Mouse (Mus musculus) right cerebral cortex, adult 2 months (tissue): ENCODE results near the gene Gna13.

Experiments used
- DNase-seq, 2 experiments: peaks; one replicate each; pipeline ENCODE4 v3.0.0; 2021 to 2022; ENCODE audit warnings: low spot score in 2 of 2

Gene Gna13

GRCm38 (mm10) chr11:109375412-109375811 lies 12.8 kb downstream of the Gna13 start:
- DNase-seq: no peak

DNA sequence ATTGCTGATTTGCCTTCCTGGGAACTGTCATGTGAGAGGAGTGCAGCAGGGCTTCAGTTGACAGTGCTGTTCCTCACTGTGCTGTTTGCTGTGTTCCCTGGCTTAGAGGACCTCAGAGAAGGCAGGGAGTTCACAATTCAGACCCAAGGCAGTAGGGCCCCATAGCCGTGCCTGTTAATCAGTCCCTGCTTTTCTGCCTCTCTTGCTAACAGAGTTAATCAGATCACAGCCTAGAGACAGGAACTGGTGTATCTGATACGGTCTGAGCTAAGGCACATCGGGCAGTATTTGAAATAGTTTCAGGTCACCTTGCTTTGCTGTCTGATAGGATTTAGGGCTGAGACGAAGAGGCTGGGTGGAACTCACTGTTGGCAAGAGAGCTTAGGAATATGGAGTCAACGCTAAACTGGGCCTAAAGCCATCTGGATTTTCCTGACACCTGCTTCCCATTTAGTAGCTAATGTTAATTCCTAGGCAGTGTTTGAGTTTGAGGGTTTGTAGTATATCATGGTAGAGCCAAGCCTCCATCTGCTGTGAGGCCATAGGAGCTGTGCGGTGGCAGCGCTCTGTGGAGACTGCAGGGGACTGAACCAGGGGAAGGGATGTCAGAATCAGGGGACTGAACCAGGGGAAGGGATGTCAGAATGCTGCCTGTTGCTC lies 14.0 kb downstream of the Gna13 start:
- DNase-seq: no peak

GRCm38 (mm10) chr11:109377477-109377876 lies 14.8 kb downstream of the Gna13 start:
- DNase-seq: no peak

DNA sequence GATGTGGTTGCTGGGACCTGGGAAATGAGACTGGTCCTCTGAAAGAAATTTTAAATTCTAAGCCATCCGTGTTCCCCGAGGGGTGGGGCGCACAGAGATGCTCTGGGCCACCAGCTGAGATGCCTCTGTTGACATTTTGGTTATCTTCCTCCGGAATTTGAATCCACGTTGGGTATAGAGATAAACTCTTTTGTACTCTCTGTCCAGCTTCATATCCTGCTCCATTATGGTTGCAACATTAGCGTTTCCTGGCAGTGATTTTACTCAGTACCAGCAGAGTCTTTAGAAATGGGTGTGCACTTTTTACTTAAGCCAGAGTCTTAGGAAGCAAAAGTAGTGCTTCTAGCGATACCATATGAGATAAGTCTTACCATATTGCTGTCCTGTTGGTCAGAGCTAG lies 15.4 kb downstream of the Gna13 start:
- no peak for DNase-seq

DNA sequence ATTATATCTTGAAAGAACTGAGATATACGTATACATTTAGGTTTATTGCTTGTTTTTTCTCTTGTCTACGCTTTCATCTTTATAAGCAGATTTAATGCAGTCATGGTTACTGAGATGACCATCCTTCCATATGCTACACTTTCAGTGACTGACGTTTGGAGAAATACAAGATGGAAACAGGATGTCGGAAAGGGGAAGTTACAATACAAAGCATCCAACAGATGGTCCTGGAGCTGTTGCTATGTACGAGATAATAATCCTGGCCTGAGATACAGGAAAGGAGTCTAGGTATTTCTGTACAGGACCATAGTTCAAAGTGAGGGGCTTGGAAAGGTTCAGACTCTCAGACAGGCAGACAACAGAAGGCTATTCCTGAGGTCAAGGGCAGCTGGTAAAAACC lies 18.0 kb downstream of the Gna13 start:
- no peak for DNase-seq

GRCm38 (mm10) chr11:109385296-109385695 lies 22.7 kb downstream of the Gna13 start:
- no peak for DNase-seq

DNA sequence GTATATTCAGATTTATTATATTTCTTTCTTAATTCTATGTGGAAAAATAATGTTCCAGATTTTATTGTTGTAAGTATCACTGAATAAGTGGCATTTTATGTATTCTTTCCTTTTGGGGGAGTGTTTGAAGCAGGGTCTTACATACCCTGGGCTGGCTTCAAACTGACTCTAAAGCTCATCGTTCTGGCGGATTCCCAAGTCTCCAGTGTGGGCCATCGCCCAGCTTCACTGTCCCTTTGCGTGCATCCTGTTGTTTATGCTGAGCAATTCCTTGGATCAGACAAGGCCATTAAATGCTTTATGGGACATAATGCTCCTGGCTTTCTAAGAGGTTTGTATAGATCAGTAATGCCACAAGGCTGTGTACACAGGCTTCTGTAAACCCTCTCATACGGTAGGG lies 26.4 kb downstream of the Gna13 start:
- DNase-seq: no peak

GRCm38 (mm10) chr11:109391200-109391599 lies 28.6 kb downstream of the Gna13 start:
- no peak for DNase-seq

GRCm38 (mm10) chr11:109391760-109392159 lies 29.1 kb downstream of the Gna13 start:
- no peak for DNase-seq

DNA sequence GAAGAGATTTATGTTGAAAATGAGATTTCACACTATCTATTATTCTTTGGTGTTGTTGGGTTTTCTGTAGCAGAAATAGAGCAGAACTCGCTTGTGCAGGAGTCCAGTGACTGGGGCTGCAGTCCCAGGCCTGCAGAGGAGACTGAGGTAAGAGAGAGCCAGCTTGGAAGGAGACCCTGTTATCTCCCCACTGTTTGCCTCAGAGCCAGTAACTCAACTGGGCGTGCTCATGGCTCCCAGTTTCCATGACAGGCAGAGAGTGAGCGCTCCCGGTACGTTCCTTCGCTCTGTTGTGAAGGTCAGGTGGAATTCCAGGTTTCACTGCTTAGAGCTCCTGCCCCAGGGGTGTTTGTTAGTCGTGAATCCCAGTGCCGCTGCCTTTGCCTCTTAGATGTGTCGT lies 30.0 kb downstream of the Gna13 start:
- DNase-seq: no peak

DNA sequence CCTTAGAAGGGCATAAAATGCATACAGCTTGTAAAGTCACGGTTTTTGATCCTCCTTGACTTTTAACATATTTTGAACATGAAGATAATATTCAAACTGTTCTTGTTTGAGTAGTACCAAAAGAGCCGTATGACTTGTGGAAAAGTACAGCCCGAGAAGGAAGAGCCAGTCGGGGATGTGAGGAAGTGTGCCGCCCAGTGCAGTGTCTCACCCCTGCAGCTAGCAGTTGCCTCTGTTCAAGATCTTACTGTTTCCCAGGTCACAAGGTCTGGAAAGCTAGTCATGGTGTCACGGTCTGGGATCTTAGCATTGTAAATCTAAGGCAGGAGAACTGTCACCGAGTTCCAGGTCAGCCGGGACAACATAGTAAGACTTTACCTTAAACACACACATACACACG lies 32.1 kb downstream of the Gna13 start:
- DNase-seq: no peak

DNA sequence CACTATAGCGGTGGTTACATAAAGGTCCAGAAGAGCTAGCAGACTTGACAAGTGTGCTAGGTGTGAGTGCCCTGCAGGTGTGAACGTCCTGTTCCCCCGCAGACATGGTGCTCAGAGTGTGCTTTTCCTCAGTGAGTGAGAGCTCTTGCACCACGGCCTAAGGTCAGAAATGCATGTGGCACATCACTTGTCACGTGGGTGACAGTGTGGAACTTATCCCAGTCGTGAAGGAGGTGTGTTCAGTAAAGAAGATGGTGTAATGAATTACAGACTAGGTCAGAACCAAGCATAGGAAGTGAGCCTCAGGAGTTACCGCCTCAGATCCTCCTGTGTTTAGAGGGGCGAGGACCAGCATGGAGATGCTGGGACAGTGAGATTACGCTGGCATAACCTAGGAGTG lies 32.7 kb downstream of the Gna13 start:
- DNase-seq: no peak

DNA sequence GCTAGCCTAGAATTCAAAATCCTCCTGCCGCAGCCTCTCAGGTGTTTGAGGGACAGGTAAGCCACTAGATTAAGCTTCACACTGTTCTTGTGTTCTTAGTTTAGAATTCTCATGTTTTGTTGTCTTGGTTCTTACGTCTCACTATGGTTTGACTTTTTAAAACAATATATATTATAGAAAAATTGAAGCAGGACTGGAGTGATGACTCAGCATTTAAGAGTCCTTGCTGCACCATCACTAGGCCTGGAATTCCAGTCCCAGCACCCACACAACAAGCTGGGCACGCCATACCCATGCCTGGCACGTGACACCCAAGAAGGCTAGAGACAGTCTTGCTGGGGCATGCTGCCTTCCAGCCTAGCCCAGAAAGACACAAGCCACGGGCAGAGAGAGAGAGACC lies 43.8 kb downstream of the Gna13 start:
- no peak for DNase-seq

DNA sequence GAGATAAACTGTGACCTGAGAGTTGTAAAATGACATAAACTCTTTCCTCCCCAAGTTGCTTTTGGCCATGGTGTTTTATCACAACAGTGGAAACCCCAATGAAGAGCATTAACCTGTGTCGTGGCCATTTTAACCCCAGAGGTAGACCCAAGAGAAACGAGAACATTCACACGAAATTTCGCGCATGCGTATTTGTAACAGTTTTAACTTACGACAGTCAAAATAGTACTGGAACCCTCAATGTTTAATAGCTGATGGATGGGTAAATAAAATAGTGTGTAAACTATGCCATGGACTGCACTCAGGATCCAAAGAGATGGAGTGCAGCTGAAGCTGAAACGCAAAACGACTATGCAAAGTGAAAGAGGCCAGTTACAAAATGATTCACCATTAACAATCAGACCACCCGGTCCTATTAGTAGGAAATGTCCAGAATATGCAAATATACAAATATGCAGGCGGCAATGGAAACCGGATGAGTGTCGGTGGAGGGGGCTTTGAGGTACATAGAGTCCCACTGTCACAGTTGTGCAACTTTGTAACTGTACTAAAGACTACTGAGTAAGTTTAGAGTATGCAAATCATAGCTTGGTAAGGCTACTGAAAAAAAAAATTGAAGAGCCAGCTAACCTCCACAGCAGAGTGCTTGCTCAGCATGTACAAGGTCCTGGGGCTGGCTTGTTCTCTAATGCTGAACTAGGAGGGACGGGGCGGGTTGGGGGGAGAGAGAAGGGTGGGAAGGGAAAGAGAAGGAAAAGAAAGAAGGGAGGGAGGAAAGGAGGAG lies 47.8 kb downstream of the Gna13 start:
- no peak for DNase-seq

DNA sequence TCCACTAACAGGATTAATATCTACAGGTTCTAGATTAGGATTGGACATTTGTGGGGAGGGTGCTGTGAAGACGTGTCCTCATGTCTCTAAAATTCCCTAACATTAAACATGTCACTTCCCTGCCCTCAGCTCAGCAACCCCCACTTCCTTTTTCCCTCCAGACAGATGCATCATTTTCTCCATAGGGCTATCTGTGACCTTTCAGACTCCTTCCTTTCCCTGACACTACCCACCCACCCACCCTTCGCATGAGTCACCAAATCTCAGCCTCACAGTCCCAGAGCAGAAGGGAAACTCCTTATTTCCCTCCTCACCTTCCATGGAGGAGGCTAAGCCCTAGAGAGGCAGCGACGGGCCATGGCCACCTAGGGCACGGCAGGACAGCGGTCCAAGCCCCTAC lies 51.0 kb downstream of the Gna13 start, which contains the start of gene 9930022D16Rik:
TSS of gene 9930022D16Rik (plus strand) at position 301 of the 400 bp plus-strand sequence.
- no peak for DNase-seq

DNA sequence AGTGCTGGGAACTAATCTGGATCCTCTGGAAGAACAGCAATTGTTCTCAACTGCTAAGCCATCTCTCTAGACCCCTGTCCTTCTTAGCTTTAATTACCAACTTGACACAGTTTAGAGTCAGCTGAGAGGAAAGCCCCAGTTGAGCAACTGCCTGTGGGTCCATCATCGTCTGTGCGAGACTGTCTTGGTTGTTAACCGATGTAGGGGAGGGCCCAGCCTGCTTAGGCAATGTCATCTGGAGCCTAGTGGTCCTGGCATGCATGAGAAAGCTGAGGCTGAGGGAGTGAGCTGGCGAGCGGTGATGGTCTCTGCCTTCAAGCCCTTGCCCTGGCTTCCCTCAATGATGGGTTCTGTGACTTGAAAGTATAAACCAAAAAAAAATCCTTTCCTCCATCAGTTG lies 52.2 kb downstream of the Gna13 start:
- no peak for DNase-seq

DNA sequence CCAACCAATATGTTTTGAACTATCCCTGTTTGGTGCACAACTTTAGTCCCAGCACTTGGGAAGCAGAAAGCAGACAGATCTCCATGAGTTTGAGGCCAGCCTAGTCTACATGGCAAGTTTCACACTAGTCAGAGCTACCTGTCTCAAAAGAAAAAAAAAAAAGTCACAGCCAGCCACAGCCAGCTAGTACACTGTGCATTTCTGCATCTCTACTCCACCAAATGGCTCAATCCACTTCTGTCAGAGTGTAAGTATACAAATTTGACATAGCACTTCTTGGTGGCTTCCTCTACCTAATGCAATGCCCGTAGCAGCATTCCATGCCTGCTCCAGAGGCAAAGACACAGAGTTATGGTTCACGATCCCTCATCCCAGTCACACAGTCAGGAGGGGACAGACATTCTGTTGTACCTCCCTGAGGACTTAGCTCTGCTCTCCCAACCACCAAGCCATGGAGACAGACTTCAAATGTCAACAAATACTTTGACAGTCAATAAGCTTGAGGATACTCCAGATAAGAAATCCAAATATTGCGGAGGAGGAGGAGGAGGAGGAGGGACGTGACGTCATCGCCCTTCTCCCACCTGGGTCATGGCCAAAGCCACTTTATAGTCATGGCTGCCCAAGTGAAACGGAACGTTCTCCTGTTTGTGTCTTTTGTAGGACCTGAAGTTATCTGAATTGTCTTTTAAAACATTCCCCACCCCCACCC lies 54.2 kb downstream of the Gna13 start:
- DNase-seq: no peak

- DNase-seq: no peak
These were observed 54.9 kb downstream of the Gna13 start for GRCm38 (mm10) chr11:109417472-109418040.

DNA sequence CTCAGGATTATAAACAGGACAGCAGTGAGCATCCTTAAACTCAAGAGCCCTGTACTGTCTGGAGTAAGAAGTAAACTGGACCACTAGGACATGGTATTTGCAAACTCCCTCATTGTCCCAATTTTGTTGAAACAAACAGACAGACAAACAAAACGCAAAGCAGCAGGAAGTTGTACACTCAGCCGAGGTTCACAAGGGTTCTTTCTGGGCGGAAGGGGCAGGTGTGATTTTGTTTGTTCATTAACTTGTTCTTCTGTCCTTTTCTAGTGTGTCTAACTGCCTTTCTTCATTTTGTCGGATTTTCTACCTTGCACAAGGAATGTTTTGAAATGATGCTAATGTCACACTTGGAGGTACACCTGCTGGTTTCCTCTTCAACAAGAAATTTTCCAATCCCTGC lies 56.8 kb downstream of the Gna13 start:
- DNase-seq: no peak

- DNase-seq: no peak
These were observed 57.4 kb downstream of the Gna13 start for GRCm38 (mm10) chr11:109419961-109420566.

DNA sequence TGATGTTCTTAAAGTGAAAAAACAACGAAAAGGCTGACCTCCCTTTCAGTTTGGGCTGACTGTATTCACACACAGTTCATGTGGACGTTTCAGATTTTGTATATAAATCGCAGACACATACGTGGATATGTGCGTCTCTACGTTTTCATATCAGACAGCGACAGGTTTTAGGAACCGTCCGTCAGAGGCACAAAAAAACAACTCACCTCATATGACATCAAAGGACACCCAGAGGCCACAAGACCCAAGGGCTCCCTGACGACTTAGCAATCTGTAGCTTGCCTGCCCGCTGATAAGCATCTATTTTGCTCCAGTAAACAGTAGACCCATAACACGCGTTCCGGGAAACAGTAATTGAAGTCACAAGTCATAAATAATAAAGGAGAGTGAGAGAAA lies 57.9 kb downstream of the Gna13 start:
- DNase-seq: no peak

GRCm38 (mm10) chr11:109421205-109421604 lies 58.6 kb downstream of the Gna13 start:
- no peak for DNase-seq
